Mouse (Mus musculus) liver, embryonic 14.5 days (tissue): Measurements from ENCODE around the gene Ghdc. TPM values are rescaled to one million over a fixed set of nuclear protein-coding genes. Genes with fewer than 3 reads are reported as not detected.

ENCODE experiments used
- ATAC-seq: fragments of 200-750 bp; cut with Nextera tagmentation; 2 replicates; pipeline ENCODE4 v1.8.0; 2017; ENCODE audit warnings: moderate number of reproducible peaks, mild to moderate bottlenecking, moderate library complexity; ENCODE audit not compliant: insufficient read depth
- DNase-seq, 3 experiments: peaks; one replicate each; pipeline ENCODE4 v3.0.0-alpha.2; 2012 to 2013; ENCODE audit warnings: low read depth in 3 of 3, low spot score in 3 of 3
- H3K27ac ChIP-seq: fragments of 300-500 bp; sonication (generic); 2 replicates; pipeline ENCODE4 v1.5.1; 2014; ENCODE audit warnings: moderate library complexity, mild to moderate bottlenecking, control low read depth, inconsistent platforms
- H3K27me3 ChIP-seq: fragments of 300-500 bp; sonication (generic); 2 replicates; pipeline ENCODE4 v1.6.1; 2014; ENCODE audit warnings: mild to moderate bottlenecking, low read length, moderate library complexity; ENCODE audit not compliant: control insufficient read depth, insufficient read depth
- H3K36me3 ChIP-seq: fragments of 300-500 bp; sonication (generic); replicated peaks from 2 replicates; pipeline ENCODE4 v1.6.1; 2014; ENCODE audit warnings: low read depth; ENCODE audit not compliant: control insufficient read depth, insufficient read depth
- H3K4me1 ChIP-seq, 2 experiments: fragments of 200-500 bp in 1 of 2; fragments of 300-500 bp in 1 of 2; sonication (generic) in 1 of 2; replicated peaks; 2 replicates each; pipeline ENCODE4 v1.6.1; 2012 to 2014; ENCODE audit warnings: antibody characterized with exemption in 1 of 2, inconsistent platforms in 1 of 2, low read length in 1 of 2; ENCODE audit not compliant: control insufficient read depth in 2 of 2, insufficient read depth in 2 of 2
- H3K4me2 ChIP-seq: fragments of 300-500 bp; sonication (generic); 2 replicates; pipeline ENCODE4 v1.6.1; 2014; ENCODE audit warnings: low read depth, mild to moderate bottlenecking, control low read depth, moderate library complexity
- H3K4me3 ChIP-seq, 2 experiments: fragments of 200-500 bp in 1 of 2; fragments of 300-500 bp in 1 of 2; sonication (generic) in 1 of 2; 2 replicates each; pipeline ENCODE4 v1.5.1; 2012 to 2014; ENCODE audit warnings: low read depth in 2 of 2, low read length in 2 of 2, mild to moderate bottlenecking in 2 of 2, control low read depth in 1 of 2, inconsistent platforms in 1 of 2, moderate library complexity in 1 of 2; ENCODE audit not compliant: insufficient read depth in 1 of 2
- H3K9ac ChIP-seq: fragments of 300-500 bp; sonication (generic); replicated peaks from 2 replicates; pipeline ENCODE4 v1.6.1; 2014; ENCODE audit warnings: mild to moderate bottlenecking, control low read depth, moderate library complexity
- H3K9me3 ChIP-seq: fragments of 300-500 bp; sonication (generic); 2 replicates; pipeline ENCODE4 v1.6.1; 2016; ENCODE audit warnings: low read length, mixed read lengths; ENCODE audit not compliant: control insufficient read depth
- CTCF ChIP-seq: IDR thresholded peaks from 2 replicates; pipeline ENCODE4 v1.5.1; 2016; ENCODE audit warnings: antibody characterized with exemption, low read depth, control low read depth
- EP300 ChIP-seq: IDR thresholded peaks from 2 replicates; pipeline ENCODE4 v1.6.1; 2016; ENCODE audit warnings: antibody characterized with exemption, low read depth
- WGBS: fragments of 180-500 bp; shearing (Covaris S2); extraction: QIAGEN DNeasy Blood & Tissue Kit; methylation state at CpG from one replicate; pipeline ENCODE4 v1.1.7; 2014; ENCODE audit not compliant: insufficient replicate concordance; 5-methylcytosine and 5-hydroxymethylcytosine counted together
- polyA plus RNA-seq, 2 experiments: library from polyadenylated mRNA; depleted of rRNA in 1 of 2; stranded (reverse) in 1 of 2; unstranded in 1 of 2; fragments of >200 nt; fragmentation: Nextera tagmentation in 1 of 2; extraction: Ambion mirVana in 1 of 2; gene quantifications; 2 replicates each; pipeline versions ENCODE4 v1.2.1 to v1.2.3; 2012 to 2014

Gene Ghdc
- polyA plus RNA-seq, 2 experiments: 0.76 to 2.3 TPM

DNA sequence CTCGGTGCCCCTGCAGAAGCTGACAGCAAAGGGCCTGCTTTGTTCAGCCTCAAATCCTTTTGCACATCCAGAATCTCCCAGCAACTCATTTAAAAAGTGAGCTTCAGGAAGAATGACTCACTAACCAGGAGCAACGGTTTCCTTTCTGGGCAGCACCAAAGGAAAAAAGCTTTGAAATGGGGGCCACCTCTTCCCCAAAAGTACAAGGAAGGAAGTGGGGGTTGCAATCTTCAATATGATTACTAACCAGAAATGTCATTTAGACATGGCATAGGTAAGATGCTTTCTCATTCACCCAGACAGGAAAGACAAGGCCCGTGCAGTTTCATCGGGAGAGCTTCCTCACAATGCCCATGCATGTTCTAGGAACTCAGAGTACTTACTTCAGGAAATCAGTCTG lies 49.5 kb downstream of the Ghdc start:
- no peak for DNase-seq
- Histone ChIP-seq H3K27ac (no peak overlapping the region), H3K9me3 (no peaks in the 10 kb centered on the region), H3K36me3 (peaks cover 36% of the 10 kb centered on the region), H3K4me3 (no peak overlapping the region), H3K4me2 (no peak overlapping the region; the same call in 1 of the 2 replicates), H3K4me1 (peaks cover 26 to 39% of the 10 kb centered on the region in 2 experiments), H3K27me3 (no peaks in the 10 kb centered on the region), H3K9ac (no peak overlapping the region)
- 12% methylated on average over 4 of the region's 4 CpGs for WGBS
- ATAC-seq: no peak
- TF ChIP-seq CTCF: no peak
- no peak for TF ChIP-seq EP300

DNA sequence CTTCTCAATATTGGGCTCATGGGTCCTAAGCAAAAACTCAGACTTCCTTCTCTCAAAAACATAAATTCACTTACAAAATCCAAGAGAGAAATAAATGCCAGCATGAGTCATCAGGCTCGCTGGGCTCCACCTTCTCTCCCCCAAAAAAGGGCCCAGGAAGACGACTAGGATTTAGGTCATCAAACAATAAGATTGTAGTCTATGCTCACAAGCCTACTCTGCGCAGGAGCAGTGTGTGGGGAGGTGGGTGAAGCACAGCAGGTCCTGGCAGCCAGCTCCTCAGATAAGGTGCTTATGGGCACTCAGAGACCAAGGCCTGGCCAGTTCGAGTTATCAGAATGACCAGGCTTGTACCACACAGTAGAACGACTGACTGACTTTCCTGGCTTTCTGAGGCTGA lies 50.4 kb downstream of the Ghdc start:
- no peaks in the 10 kb centered on the region for H3K9me3 ChIP-seq
- peaks cover 45% of the 10 kb centered on the region for H3K36me3 ChIP-seq

GRCm38 (mm10) chr11:100719893-100720292 lies 50.9 kb downstream of the Ghdc start:
- no peak overlapping the region for H3K9ac ChIP-seq
- H3K4me3 ChIP-seq: no peak overlapping the region
- 87% methylated on average over 11 of the region's 11 CpGs for WGBS
- H3K4me2 ChIP-seq: no peak overlapping the region
- peaks cover 20 to 35% of the 10 kb centered on the region in 2 experiments for H3K4me1 ChIP-seq
- no peak for ATAC-seq
- peaks cover 47% of the 10 kb centered on the region for H3K36me3 ChIP-seq
- H3K9me3 ChIP-seq: no peaks in the 10 kb centered on the region
- no peak overlapping the region for H3K27ac ChIP-seq
- DNase-seq: no peak
- H3K27me3 ChIP-seq: no peaks in the 10 kb centered on the region
- no peak for TF ChIP-seq EP300
- TF ChIP-seq CTCF: no peak

More for the DNA sequence above, 50.4 kb downstream of the Ghdc start:
- H3K27me3 ChIP-seq: no peaks in the 10 kb centered on the region
- WGBS: 39% methylated on average over 5 of the region's 5 CpGs
- H3K4me1 ChIP-seq: peaks cover 24 to 37% of the 10 kb centered on the region in 2 experiments
- TF ChIP-seq CTCF (no peak), EP300 (no peak)
- H3K9ac ChIP-seq: no peak overlapping the region
- H3K4me3 ChIP-seq: no peak overlapping the region
- no peak for DNase-seq
- ATAC-seq: no peak
- no peak overlapping the region for H3K4me2 ChIP-seq
- no peak overlapping the region for H3K27ac ChIP-seq

DNA sequence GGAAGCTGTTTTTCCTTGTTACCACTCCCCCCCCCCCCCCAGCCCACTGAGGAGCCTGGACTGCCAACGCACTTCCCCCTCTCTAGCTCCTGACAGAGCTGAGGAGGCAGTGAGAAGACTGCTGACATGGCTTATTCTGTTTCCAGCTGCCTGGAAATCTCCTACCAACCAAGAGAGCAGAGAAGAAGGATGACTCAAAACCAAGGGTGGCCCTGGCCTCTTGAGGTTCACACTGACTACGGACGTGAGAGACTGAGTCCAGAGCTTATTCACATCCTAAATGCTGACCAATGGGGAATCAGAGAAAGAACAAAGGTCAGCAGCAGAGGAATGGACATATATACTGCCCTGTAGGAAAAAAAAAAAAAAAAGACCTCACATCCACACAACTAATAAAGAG lies 51.4 kb downstream of the Ghdc start:
- Histone ChIP-seq H3K9ac (no peak overlapping the region), H3K4me1 (peaks cover 20 to 35% of the 10 kb centered on the region in 2 experiments), H3K27ac (no peak overlapping the region), H3K4me3 (no peak overlapping the region), H3K9me3 (no peaks in the 10 kb centered on the region), H3K4me2 (no peak overlapping the region), H3K27me3 (no peaks in the 10 kb centered on the region), H3K36me3 (peaks cover 50% of the 10 kb centered on the region)
- DNase-seq: no peak
- 79% methylated on average over 3 of the region's 3 CpGs for WGBS
- no peak for TF ChIP-seq CTCF
- TF ChIP-seq EP300: no peak
- no peak for ATAC-seq

DNA sequence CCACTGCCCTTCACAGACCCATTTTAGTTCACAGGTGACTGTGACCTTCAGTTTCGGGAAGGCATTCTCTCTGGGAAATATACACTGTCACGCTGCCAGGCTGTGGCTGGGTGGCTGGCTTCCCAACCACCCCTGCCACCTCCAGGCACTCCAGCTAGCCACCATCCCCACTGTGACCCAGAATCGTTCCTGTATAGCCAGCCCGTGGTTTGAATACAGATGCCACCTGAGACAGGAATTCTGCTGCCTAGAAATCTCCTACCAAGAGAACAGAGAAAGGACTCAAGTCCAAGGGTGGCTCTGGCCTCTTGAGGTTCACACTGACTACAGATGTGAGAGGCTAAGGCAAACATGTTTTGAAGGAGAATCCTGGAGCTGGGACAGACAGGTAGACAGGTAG lies 51.9 kb downstream of the Ghdc start:
- ATAC-seq (no peak), DNase-seq (no peak)
- Histone ChIP-seq H3K27ac (no peak overlapping the region), H3K9me3 (no peaks in the 10 kb centered on the region), H3K4me2 (no peak overlapping the region), H3K27me3 (no peaks in the 10 kb centered on the region), H3K4me1 (peaks cover 24 to 37% of the 10 kb centered on the region in 2 experiments), H3K9ac (no peak overlapping the region), H3K36me3 (peaks cover 50% of the 10 kb centered on the region), H3K4me3 (no peak overlapping the region)
- TF ChIP-seq EP300: no peak
- no peak for TF ChIP-seq CTCF
- WGBS: 88% methylated on average over 4 of the region's 4 CpGs
